Comparison of ENCODE assay signal across 18 mouse cellular contexts in genomic region chr10:10697497-10697896, GRCm38 (mm10). TPM values are rescaled to one million over a fixed set of nuclear protein-coding genes. Genes with fewer than 3 reads are reported as not detected.
DNase-seq lines count a peak whose midpoint lies in the region.
"Had no signal": no experiment of that assay in that cellular context is flagged by ENCODE, and none has a peak within 500 bp of the region (broad histone marks: within the 10 kb centered on the region; RNA-seq: fewer than 3 reads in every experiment).

No protein-coding gene starts in this region.

- intact Hi-C loops in left cerebral cortex, postnatal 4 days (cut with DNase I) = no loop called here

- peak; percentile 49 to 63 for DNase-seq in left cerebral cortex, adult 18-20 months (ENCODE audit: low spot score in 2 of 2)
- no peak for DNase-seq in left cerebral cortex, postnatal 4 days
- peak; percentile 10 to 43 for DNase-seq in right cerebral cortex, postnatal 36 days (ENCODE audit: low spot score in 2 of 2)
- DNase-seq in right cerebral cortex, postnatal 14 days = no peak
- DNase-seq in telencephalon, adult 2 months (ENCODE audit: low read depth, low spot score) = peak; percentile 53
- no peak for DNase-seq in B cell, adult 2 months
- DNase-seq: adrenal gland, adult 8-10 months; adrenal gland, postnatal 25 days; cerebellum, adult 18-20 months; cerebellum, adult 9-10 months; cerebellum, postnatal 14 days; gastrocnemius, adult 2 months; gastrocnemius, postnatal 14 days; heart, adult 11 months; heart, postnatal 36 days had no signal

RNA-seq across cellular contexts. Expression of gene Gm10944, which starts 16.3 kb away (rescaled TPM):
- total RNA-seq in left cerebral cortex, adult 18-20 months (2021) = not detected
- total RNA-seq in left cerebral cortex, postnatal 4 days (2021) = not detected
- total RNA-seq: adrenal gland, adult 8-10 months; adrenal gland, postnatal 25 days; ES-E14; gastrocnemius, adult 2 months; gastrocnemius, postnatal 14 days; gastrocnemius, postnatal 4 days; heart, adult 8-10 months; heart, postnatal 36 days had no signal

Comparison
In these comparisons a context has a peak if more than half of its experiments do, and no peak if none do; other contexts are left out.
1. DNase-seq: peak in left cerebral cortex, adult 18-20 months (2 of 2), right cerebral cortex, postnatal 36 days (2 of 2) and telencephalon, adult 2 months (single experiment); none in left cerebral cortex, postnatal 4 days (single experiment), right cerebral cortex, postnatal 14 days (single experiment) and B cell, adult 2 months (0 of 2).